Mouse (Mus musculus): ENCODE measurements around the gene Fam155a.
"Not testable (repeated sequence)": the region's sequence is repeated elsewhere in the genome, so short reads cannot be mapped to it uniquely, and the experiment has no call there.

Gene Fam155a

GRCm38 (mm10) chr8:9423184-9423583 is 347.8 kb downstream of the Fam155a start:
- ChIA-PET POLR2A (no interaction called here), CTCF (no interaction called here)

DNA sequence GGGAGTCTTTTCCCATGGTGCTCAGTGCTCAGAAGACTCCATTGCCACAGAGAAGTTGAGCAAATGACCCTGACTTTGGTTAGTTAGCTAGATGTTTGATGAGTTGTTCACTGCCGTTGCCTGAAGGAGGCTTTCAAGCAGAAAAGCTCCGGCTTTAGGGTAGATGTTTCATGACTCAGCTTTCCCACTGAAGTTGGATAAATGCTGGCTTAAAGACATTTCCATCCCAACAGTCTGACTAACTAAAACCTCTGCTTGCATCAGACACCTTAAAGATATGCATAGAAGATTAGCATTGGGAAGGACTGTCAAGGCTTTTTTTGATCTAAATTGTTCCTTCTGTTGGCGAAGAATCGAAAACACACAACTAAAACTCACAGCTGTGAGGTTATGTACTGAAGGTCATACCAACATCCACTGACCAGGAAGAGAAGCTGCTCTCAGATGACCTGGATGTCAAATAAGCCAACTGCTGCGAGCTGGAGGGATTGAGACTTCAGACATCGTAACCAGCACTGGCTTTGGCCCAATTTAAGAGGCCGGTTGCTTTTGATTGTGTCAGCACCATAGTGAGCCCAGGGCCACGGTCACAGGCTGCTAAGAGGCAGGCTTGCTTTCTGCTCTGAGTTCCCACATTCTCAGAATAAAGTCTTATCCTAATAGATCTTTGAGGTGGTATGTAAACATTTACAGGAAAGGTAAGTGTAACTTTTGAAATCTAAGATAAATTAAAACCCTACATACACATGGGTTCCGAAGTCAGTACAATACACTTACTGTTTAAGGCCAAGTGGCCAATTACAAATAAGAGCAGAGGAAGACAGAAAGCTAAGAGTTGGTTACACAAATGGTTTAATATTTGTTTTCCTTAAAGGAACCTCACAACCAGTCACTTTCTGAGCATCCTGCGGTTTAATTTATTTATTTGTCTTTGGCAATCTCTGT is 351.8 kb downstream of the Fam155a start:
- ChIA-PET POLR2A (interaction anchor here in 1 of 4 experiments (0.6 to 0.7 kb wide), 2 partner anchors 9 to 84 kb away, joined by 3 read pairs; no protein-coding TSS in a partner anchor), CTCF (no interaction called here)

GRCm38 (mm10) chr8:9416189-9416588 is 354.8 kb downstream of the Fam155a start:
- CTCF ChIA-PET: interaction anchor here in 1 of 4 experiments (0.6 kb wide), 1 partner anchor 41 kb away, joined by 3 read pairs; no protein-coding TSS in a partner anchor
- POLR2A ChIA-PET: no interaction called here

GRCm38 (mm10) chr8:9408480-9408879 is 362.5 kb downstream of the Fam155a start:
- POLR2A ChIA-PET: interaction anchor here in 1 of 4 experiments (0.5 kb wide), 1 partner anchor 178 kb away, joined by 3 read pairs; no protein-coding TSS in a partner anchor
- CTCF ChIA-PET: no interaction called here

- POLR2A ChIA-PET: no interaction called here
- CTCF ChIA-PET: no interaction called here
Measured at GRCm38 (mm10) chr8:9406204-9406603, 364.8 kb downstream of the Fam155a start.

GRCm38 (mm10) chr8:9404651-9405050 is 366.3 kb downstream of the Fam155a start:
- ChIA-PET POLR2A (no interaction called here), CTCF (no interaction called here)

DNA sequence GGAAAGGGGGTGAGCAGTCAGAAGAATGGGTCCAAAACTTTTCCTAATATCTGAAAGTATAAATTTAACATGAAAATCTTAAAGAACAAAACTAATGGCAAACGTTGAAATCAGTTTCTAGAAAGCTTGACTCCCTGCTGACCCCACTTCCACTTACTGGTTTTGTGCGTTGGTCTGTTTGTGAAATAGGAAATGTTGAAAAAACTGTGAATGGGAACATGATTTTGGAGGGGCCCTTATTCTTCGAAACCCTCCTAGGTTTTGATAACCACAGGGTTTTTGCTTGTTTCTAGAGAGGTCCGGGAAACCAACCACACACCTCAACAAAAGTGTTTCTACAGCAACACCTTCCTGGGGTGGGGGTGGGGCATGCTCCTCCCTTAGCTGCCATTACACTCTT is 368.6 kb downstream of the Fam155a start:
- ChIA-PET POLR2A (no interaction called here), CTCF (no interaction called here)

DNA sequence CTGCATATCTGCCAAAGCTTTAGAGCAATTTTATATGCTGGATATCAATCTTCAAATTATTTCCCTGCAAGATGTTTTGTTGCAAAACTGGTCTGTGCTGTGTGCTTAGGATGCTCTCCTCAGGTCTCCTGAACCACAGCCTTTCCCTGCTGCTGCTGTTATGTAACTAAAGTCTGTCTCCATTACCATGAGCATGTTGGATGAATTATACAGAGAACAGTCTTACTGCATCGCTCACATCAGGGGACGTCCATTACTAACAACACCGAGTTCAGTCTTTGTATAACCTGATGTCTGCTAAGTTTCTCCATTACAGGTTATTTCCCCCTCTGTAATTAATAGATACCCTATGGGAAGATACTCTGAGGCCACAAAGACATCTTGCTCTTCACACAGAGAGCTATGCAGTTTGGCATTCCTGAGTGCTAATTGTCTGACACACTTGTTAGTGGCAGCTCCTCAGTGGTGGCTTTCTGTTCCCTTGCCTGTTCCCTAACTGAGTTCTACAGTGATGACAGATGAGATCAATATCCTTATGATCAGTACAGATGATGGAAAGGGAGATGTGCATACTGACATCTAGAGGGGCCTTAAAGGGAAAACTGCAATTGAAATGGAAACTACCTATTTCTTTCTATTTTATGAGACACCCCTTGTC is 372.2 kb downstream of the Fam155a start:
- POLR2A ChIA-PET: no interaction called here
- CTCF ChIA-PET: no interaction called here

- ChIA-PET CTCF (no interaction called here), POLR2A (no interaction called here)
Measured at GRCm38 (mm10) chr8:9398040-9398439, 372.9 kb downstream of the Fam155a start.

GRCm38 (mm10) chr8:9394670-9395069 is 376.3 kb downstream of the Fam155a start:
- CTCF ChIA-PET: no interaction called here
- POLR2A ChIA-PET: no interaction called here

GRCm38 (mm10) chr8:9393246-9393645 is 377.7 kb downstream of the Fam155a start:
- POLR2A ChIA-PET: no interaction called here
- CTCF ChIA-PET: interaction anchor here in 1 of 4 experiments (1.0 kb wide), 1 partner anchor 37 kb away, joined by 4 read pairs; no protein-coding TSS in a partner anchor

GRCm38 (mm10) chr8:9390229-9390628 is 380.7 kb downstream of the Fam155a start:
- CTCF ChIA-PET, POLR2A ChIA-PET: not testable (repeated sequence)

DNA sequence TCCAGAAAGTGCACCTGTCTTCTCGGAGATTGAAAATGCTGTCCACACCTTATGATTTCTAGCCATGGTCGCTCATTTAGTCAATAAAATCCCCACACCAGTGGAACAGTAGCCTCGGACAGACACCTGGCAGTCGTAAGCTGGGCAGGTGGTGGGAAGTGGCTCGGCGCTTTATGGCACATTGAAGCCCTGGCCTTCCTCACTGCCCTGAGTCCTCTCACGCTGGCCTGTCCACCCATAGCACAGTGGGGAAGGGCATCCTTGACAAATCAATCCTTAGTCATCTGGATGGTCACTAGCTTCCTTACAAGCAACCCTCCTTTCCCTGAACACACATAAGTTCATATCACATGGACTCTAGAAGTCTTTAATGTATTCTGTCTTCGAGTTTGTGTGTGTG is 401.8 kb downstream of the Fam155a start:
- CTCF ChIA-PET: interaction anchor here in 1 of 4 experiments (0.6 kb wide), 1 partner anchor 87 kb away, joined by 9 read pairs; no protein-coding TSS in a partner anchor
- POLR2A ChIA-PET: no interaction called here

DNA sequence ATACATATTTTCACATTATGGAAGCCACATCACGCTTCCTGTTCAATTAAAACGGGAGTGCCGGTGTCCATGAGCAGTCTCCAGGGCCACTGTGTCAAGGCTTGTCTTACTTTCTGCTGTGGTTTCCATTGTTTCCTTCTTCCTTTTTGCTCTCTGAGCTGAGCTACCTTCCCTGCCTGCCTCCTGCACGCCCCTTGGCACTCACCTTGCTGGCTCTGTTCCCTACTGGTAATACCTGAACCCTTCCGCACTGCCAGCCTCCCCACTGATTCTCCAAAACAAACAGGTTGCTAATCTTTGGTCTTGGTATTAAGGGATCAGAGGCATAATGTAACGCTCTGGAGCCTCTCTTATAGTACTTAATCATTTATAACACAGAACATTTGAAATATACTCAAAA is 403.2 kb downstream of the Fam155a start:
- POLR2A ChIA-PET: interaction anchor here in 1 of 4 experiments (1.0 kb wide), 1 partner anchor 8 kb away, joined by 3 read pairs; no protein-coding TSS in a partner anchor

DNA sequence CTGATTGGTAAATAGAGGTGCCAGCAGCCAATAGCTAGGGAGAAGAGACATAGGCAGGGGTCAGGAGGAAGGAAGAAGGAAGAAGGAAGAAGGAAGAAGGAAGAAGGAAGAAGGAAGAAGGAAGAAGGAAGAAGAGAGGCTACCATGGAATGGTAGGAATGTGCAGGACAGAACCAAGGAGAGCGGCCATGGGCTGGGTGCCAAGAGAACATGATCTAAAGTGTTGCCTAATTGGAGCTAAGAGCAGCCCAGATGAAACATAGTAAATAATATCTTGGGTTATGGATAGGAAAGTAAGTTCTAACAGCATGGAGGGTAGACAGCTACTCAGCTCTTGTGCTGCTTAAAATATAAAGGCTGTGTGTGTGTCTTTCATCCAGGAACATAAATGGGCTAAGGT is 405.6 kb downstream of the Fam155a start:
- POLR2A ChIA-PET: no interaction called here
- CTCF ChIA-PET: no interaction called here

More for the DNA sequence above, 403.2 kb downstream of the Fam155a start:
- CTCF ChIA-PET: interaction anchor here in 1 of 4 experiments (0.6 kb wide), 1 partner anchor 783 kb away, joined by 4 read pairs; no protein-coding TSS in a partner anchor

DNA sequence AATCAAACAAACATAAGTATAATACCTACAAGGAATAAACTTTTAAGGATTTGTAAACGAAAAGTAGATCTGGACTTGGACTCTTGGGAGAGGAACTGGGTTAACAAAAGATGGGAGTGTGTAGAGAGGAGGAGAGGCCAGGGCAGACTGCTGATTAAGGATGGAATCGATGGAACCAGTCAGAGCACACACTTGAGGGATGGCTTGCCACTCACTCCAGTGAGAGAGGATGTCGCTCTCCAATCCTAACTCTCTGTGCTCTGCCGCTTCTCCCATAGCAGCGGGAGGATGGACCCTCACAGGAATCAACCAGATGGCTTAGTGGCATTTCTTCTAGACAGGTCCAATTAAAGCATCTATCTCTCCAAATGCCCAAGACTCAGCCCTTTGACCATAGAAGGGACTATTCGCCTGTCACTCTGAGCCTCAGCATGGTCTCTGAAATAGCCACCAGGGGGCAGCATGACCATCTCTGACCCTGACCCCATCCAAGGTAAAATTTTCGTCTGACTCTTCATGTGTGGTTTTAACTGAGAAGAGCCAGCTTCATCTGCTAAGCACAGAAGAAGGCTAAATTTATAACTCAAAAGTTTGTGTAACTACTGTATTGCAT is 422.3 kb downstream of the Fam155a start:
- ChIA-PET CTCF (interaction anchor here (0.6 to 1.2 kb wide), 4 partner anchors 12 to 526 kb away, joined by 3 read pairs; no protein-coding TSS in a partner anchor), POLR2A (interaction anchor here in 3 of 4 experiments (0.6 to 1.2 kb wide), 5 partner anchors 16 to 693 kb away, joined by 3 to 10 read pairs (median 3); no protein-coding TSS in a partner anchor)

- ChIA-PET POLR2A (interaction anchor here in 2 of 4 experiments (1.0 to 1.3 kb wide), 5 partner anchors 9 to 98 kb away, joined by 3 to 6 read pairs (median 3); no protein-coding TSS in a partner anchor), CTCF (interaction anchor here in 1 of 4 experiments (0.6 kb wide), 1 partner anchor 480 kb away, joined by 3 read pairs; no protein-coding TSS in a partner anchor)
Measured at GRCm38 (mm10) chr8:9347163-9347562, 423.8 kb downstream of the Fam155a start.

GRCm38 (mm10) chr8:9344136-9344535 is 426.8 kb downstream of the Fam155a start:
- POLR2A ChIA-PET: no interaction called here
- CTCF ChIA-PET: no interaction called here

DNA sequence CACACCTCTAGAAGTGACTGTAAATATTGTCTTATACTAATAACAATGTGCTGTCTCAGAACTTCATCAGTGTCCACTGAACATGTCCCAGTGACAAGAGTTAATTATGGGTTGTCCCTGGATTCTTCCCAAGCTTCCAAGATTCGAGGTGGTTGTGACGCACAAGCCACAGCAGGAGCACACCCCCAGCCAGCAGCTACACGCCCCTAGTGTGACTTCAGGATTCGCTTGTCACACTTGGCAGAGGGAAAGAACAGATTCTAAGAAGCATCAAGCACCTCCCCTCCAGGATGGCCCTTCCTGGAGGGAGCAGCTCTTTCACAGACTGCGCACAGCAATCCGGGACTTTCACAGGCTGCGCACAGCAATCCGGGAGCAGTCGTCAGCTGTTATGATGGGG is 428.0 kb downstream of the Fam155a start:
- POLR2A ChIA-PET: no interaction called here

GRCm38 (mm10) chr8:9342593-9342992 is 428.4 kb downstream of the Fam155a start:
- ChIA-PET POLR2A (no interaction called here), CTCF (no interaction called here)

More for the DNA sequence above, 428.0 kb downstream of the Fam155a start:
- CTCF ChIA-PET: no interaction called here
